ENCODE assay signal across 11 mouse cellular contexts in genomic region chr9:9882779-9883383, GRCm38 (mm10).
DNase-seq lines count a peak whose midpoint lies in the region; ATAC-seq lines count a peak whose summit lies in the region.
"Had no signal": no experiment of that assay in that cellular context is flagged by ENCODE, and none has a peak within 500 bp of the region (broad histone marks: within the 10 kb centered on the region; RNA-seq: fewer than 3 reads in every experiment).

No protein-coding gene starts in this region.

- H3K4me2 ChIP-seq in embryonic facial prominence, embryonic 15.5 days (replicated peaks) = no peak overlapping the region
- H3K4me2 ChIP-seq: heart, embryonic 15.5 days; midbrain, embryonic 11.5 days had no signal

- no peaks in the 10 kb centered on the region for H3K9me3 ChIP-seq in embryonic facial prominence, embryonic 15.5 days (replicated peaks)
- H3K9me3 ChIP-seq: heart, embryonic 15.5 days had no signal

- H3K9ac ChIP-seq in embryonic facial prominence, embryonic 15.5 days = no peak overlapping the region
- H3K9ac ChIP-seq: heart, embryonic 15.5 days had no signal

- ATAC-seq in embryonic facial prominence, embryonic 15.5 days (ENCODE audit: insufficient number of reproducible peaks, low FRiP score, low TSS enrichment, low read depth) = peak; percentile 67

- H3K36me3 ChIP-seq in embryonic facial prominence, embryonic 15.5 days = no peaks in the 10 kb centered on the region
- H3K36me3 ChIP-seq: heart, embryonic 15.5 days had no signal

- no peaks in the 10 kb centered on the region for H3K4me1 ChIP-seq in embryonic facial prominence, embryonic 15.5 days
- H3K4me1 ChIP-seq: heart, embryonic 15.5 days had no signal

- no peak overlapping the region for H3K27ac ChIP-seq in embryonic facial prominence, embryonic 15.5 days (replicated peaks)
- H3K27ac ChIP-seq: heart, embryonic 15.5 days had no signal

- no peak overlapping the region for H3K4me3 ChIP-seq in embryonic facial prominence, embryonic 15.5 days (replicated peaks)
- H3K4me3 ChIP-seq: heart, embryonic 15.5 days had no signal

- 42% methylated on average over 8 of the region's 8 CpGs for WGBS in embryonic facial prominence, embryonic 15.5 days

- peak; percentile 7 for DNase-seq in ES-CJ7 (ENCODE audit: low read depth, low spot score)
- DNase-seq in ZHBTc4 (ENCODE audit: low read depth, low spot score) = peak; percentile 7
- DNase-seq in kidney, adult 8-10 months = peak; percentile 69 to 80
- DNase-seq in spleen, postnatal 10 days (ENCODE audit: low spot score in 2 of 2) = no peak
- no peak for DNase-seq in layer of hippocampus, adult 11-12 months (ENCODE audit: low spot score)
- no peak for DNase-seq in ovary, postnatal 14 days (ENCODE audit: low spot score)
- DNase-seq in spleen, postnatal 36 days (ENCODE audit: low spot score in 2 of 2) = no peak
- DNase-seq: liver had no signal

- no peaks in the 10 kb centered on the region for H3K27me3 ChIP-seq in embryonic facial prominence, embryonic 15.5 days
- H3K27me3 ChIP-seq: heart, embryonic 15.5 days had no signal

Comparison
In these comparisons a context has a peak if more than half of its experiments do, and no peak if none do; other contexts are left out.
1. DNase-seq: peak in ES-CJ7 (single experiment), ZHBTc4 (single experiment) and kidney, adult 8-10 months (2 of 2); none in spleen, postnatal 10 days (0 of 2), layer of hippocampus, adult 11-12 months (single experiment), ovary, postnatal 14 days (single experiment) and spleen, postnatal 36 days (0 of 2).